Mouse (Mus musculus) naive thymus-derived CD4-positive, alpha-beta T cell, adult 2 months (primary cell): Measurements from ENCODE around the gene Hmcn1.

ENCODE experiments used
- DNase-seq: peaks from one replicate; pipeline ENCODE4 v3.0.0-alpha.2; 2011; ENCODE audit warnings: low read depth

The Hmcn1 gene

DNA sequence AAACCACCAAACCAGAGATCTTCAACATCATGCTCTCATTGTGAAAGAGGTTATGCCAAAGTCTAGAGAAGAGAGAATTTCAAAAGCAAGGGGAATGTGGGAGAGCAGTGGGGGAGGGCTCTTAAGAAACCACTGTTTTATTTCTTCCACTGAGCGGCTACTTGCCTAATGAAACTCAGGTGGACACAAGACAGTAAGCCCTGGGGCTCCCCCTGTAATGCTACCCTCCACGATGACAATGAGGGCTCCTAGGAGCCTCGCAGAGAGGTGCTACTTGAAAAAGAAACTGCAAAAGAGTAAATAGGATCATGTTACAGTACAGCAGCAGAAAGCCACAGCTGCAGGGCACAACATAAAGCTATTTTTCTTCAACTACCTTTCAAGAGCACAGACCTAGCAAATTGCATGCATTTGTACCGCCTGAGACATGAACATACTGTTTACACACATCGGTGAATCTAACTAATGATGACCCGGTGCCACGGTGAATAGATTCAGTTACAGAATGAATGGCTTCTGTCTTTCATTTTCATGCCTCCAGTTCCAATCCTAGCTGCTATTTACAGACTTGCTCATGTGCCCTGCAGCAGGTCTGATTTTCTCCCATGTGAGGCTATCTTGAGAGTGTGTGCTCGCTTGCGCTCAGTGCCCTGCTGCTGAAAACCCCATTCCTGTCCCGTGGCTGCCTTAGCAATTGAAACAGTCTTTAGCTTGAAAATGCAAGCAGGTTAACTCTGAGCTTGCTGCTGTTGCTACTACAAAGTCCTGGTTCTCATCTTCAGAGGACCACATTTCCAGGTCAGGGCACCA lies 1.3 kb downstream of the Hmcn1 start:
- DNase-seq, result peak; percentile 24

DNA sequence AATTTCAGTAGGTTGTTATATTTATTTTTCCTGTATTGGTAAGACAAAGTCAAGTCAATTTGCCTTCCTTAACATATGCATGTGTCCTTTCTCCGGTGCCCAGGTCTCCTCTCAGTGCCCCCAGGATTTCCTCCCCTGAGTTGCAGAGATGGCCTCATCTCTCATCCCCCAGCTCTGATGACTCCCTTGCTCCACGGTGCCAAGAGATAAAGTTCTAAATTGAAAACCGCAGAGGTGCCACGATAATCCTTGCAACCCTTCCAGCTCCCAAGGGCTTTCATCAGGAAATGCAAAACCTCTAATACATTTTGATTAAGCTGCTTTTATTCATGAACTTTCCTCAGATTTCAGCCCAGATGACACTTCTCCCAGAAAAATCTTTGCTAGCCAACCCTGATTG lies 8.3 kb downstream of the Hmcn1 start:
- DNase-seq, result no peak

DNA sequence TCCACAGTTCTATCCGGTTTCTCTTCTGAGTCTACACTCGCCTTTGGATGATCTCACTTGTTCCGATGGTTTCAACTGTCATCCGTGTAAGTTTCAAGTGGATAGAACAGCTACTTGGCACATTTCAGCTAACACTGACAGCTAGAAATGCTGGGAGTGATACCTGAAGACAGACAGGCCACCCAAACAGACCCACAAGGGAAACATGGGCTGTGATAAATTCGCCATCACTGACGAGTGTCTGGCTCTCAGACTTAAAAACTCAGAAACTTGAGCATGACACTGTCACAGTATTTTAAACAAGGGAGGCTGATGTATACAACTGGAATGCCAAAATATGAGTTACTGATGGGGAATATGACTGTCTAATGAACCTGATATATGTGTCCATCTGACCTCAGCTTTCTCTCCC lies 9.1 kb downstream of the Hmcn1 start:
- no peak for DNase-seq

DNA sequence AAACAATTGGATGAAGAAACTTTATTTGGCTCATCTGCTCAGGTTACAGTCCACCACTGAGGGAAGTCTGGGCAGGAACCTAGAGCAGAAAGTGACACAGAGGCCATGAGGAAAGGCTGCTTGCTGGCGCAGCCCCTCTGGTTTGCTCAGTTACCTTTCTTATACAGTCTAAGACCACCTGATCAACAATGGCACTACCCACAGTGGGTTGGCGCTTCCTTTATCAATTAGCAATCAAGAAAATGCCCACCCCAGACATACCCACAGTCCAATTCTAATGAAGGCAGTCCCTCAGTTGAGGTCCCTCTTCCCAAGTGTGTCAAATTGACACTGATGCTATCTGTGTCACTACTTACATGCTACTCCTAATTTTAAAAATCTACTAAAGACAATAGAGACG lies 14.6 kb downstream of the Hmcn1 start:
- DNase-seq, result no peak

DNA sequence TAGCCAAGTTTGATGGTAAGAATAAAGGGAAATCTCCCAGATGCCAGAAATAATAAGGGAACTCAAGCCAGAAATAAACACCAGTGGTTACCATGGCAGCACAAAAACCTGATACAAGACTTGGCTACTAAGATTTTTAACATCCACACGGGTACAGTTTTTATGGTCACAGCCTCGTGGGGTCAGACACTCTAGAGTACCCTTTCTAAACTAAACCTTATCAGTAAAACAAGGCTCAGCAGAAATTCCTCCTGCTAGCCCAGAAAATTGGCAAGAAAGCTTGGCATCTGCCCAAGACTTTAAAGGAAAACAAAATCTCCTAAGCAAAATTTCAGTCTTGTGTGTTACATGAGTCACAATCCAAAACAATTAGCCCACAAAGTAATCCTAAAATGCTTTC lies 17.0 kb downstream of the Hmcn1 start:
- DNase-seq, result no peak

DNA sequence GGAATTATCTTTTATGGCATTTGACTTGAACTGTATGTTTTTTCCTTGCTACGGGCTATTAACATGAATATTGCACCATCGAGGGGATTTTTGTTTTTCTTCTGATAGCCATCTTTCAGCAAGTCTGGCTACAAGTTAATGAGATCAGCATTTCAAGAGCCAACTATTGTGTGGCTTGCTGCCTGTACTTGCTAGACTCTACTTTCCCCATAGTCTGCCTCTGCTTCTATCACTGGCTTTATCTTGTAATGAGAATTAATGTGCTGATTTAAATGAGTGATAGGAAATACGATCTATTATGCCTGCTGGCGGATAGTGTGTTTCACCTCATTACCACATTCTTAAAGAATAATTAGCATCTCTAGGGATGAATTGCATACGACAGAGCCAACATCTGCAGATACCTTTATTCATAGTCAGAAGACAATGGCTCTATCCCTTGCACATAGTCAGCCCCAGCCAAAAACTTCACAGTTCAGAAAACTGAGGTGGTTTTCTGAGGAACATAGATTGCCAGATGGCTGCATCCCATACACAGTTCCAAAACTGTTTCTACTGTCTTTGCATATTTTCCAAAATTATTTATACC lies 33.7 kb downstream of the Hmcn1 start:
- DNase-seq, result no peak

DNA sequence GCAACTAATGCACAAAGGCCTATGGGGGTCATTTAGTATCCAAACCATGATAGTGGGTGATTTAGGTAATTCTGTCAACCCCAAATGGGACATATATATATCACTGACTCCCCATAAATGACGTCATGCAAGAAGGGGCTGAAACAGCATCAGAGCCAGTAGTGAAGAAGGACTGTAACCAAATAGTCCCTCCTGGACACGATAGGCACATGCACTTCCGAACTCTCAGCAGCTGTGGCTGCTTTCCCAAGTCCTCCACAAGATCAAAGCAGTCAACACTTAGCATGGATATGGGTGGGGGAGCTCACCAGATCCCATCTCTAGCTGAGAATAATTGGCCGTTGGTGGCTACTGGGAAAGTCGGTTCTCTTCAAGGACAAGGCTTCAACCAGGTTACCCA lies 42.2 kb downstream of the Hmcn1 start:
- no peak for DNase-seq

DNA sequence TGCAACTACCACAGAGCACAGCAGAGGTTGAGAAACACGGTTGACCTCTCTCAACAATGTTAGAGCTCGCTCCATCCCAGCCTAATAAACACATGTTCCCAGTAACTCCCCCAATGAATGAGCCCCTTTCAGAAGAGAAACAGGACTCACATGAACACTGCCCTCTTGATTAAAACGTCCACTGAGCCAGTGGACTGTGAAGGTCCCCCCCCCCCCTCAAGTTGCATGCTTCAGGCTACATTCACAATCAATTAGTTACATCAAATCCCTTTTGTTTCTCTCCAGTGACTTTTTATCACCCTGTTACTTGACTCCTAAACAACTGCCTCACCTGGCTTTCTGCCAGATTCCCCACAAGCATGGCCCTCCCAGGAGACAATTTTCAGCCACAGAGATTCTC lies 43.2 kb downstream of the Hmcn1 start:
- no peak for DNase-seq

DNA sequence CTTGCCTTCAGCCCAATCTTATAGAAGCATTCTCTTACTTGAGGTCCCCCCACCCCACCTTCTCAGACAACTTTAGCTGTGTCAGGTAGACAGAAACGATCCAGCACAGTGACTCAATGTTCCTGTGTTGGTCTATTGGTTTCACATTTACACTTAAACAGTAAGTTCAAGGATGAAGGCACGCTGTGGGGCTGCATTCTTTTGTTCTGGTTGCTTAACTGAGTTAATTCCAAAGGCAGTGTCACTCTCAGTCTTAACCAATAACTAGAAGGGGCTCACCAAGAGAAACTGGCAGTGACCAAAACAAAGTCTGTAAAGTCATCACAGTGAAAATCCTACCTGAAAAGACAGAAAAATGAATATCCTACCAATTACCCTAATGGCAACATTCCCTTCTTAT lies 44.3 kb downstream of the Hmcn1 start:
- DNase-seq, result no peak

DNA sequence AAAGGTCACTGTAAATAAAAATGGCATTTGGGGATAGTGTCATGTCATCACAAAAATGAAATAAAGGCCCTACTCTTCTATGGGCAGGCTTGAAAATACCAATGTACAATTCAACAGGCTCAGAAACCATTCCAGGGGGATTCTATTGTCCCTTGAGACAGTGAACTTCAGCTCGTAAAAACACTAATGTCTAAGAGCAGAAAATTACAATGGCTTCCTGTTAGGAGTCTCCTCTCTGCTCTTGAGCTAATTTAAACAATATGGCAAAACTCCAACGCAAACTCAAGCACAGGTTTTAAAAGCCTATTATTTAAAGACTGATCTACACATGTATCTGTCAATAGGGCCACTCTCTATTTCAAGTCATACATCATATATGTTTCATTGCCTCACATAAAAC lies 49.6 kb downstream of the Hmcn1 start:
- DNase-seq, result no peak

DNA sequence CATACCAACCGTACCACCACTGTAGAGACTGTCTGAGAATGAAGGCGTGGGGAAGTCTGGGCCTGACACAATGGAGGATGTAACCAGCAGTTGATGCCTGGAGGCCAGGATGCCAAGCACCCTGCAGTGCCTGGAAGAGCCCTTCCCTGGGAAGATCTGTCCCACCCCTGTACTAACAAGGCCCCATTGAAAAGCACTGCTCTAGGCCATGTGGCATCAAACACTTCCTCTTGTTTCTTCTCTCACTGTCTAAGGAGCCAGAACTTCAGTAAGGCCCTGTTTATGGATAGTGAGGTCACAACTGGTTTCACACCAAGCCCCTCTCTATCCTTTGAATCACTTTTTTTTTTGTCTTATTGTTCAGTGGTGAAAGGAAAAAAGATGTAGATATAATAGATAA lies 51.1 kb downstream of the Hmcn1 start:
- no peak for DNase-seq

DNA sequence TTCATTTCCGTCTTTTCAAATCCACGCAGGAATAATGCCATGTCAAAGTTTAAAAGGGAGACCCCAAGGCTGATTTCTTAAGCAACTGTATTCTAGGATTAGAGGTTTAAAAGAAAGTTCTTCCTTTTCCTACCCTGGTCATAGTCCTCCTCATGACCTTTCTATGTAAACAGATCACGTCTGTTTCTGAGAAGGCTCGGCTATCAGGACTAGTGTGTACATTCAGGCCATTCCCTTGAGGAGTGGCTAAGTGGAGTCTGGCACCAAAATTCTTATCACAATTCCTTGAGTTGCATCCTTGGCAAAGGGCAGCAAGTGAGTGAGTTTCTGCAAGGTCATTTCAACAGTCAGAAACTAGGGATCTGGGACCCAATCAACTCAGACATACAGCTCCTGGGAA lies 56.4 kb downstream of the Hmcn1 start:
- DNase-seq, result no peak

DNA sequence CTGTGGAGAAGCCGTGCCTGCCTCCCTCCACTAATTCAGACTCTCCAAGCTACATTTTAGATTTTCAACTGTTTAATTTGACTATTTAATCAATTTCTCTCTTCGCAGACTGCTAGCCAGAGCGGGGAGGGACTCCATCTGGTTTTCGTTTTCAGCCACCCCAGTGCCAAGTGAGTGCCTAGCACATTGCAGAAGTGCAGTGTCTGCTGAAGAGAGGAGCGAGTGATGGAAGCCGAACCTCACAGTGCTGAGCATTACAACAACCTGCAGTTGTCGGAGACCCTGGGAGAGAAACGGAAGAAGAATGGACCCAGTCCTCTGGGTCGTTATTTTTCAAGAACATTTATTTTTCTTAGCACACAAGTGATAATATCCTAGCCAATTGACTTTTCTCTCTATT lies 59.6 kb downstream of the Hmcn1 start:
- DNase-seq, result no peak

DNA sequence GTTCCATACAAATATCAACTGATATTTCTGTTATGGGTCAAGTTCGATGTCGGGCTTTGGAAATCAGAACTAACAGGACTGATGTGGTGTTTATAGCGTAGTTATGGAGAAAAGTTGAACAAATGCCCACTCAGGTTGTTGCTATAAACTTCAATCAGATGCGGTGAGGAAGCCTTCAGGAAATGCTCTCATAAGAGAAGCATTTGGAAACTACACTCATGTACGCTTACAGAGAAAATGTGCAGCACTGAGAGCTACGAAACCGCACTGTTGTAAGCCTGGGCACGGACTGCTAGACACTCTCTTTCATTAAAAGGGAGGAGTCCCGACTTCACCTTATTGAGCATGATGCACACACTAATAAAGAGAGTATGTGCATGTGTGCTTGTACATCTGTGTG lies 72.4 kb downstream of the Hmcn1 start:
- DNase-seq, result no peak

DNA sequence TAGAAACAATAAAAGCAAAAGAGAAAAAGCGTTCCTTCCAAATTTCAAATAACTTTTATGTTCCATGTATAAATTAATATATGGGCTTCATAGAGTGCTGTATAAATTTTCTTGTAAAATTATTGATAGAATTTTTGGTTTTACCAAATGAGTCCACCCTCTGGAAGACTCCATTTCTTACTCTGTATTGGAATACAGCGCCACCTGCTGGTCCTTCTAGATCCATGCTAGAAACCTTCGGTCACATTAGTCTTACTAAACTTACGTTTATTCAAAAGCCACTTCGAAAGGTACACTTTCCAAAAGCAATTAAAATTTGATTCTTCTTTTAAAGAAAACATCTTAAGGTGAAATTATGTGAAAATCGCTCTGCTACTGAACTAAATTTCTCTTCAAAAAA lies 73.0 kb downstream of the Hmcn1 start:
- peak; percentile 63 for DNase-seq

DNA sequence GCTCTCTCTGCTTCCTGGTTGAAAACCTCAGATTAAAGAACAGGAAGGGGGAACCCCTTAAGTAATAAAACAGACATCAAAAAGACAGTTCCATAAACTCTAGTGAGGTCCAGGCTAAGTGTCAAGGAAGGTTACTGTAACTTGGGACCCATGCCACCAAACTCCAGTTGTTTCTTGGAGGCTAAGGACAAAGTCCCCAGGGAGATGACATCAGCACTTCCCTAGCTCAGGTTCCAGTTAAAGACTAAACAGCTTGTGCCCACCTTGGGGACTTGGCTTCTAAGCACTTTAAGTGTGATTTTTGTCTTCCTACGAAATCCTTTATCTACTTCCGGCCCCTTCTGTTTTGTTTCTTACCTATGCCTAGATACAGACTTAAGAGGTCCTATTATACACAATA lies 78.3 kb downstream of the Hmcn1 start:
- no peak for DNase-seq

DNA sequence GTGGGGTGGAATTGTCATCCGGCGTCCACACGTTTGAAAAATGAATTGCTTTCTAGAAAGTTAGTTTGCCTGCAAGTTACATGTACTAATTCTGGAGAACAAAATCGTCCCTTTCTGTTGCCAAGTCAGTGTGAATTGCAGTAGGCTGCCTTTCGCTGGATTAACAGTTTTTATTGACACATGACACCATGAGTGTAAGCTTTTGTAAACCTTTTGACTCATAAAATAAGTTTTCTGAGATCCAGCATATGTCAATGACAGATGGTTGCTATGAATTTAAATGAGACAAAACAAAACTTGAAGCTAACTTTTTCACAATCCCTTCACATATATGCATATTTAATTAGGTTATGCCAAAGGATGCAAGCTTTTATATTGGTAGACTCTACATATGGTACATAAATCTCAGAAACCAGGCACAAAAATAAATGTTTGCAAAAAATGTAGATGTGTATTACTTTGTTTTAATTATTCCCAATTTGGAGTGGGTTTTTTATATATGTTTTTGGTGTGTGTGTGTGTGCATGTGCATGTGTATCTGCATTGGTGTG lies 79.6 kb downstream of the Hmcn1 start:
- no peak for DNase-seq

DNA sequence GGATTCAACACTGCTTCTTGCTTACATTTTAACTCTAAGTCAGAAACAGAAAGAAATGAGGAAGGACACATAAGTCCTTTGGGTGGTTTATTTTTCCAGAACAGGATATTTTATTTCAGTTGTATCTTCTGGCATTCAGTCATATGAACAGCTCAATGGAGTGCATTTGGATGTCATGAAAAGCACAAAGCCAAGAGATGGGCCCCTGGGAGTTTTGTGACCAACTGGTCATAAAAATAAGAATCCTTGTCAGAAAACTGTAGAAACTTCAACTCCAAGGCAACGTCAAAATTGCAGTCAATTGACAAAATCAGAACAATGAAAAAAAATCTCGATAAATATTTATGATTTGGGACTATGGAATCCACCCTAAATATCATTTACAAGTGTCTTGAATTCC lies 83.6 kb downstream of the Hmcn1 start:
- no peak for DNase-seq

DNA sequence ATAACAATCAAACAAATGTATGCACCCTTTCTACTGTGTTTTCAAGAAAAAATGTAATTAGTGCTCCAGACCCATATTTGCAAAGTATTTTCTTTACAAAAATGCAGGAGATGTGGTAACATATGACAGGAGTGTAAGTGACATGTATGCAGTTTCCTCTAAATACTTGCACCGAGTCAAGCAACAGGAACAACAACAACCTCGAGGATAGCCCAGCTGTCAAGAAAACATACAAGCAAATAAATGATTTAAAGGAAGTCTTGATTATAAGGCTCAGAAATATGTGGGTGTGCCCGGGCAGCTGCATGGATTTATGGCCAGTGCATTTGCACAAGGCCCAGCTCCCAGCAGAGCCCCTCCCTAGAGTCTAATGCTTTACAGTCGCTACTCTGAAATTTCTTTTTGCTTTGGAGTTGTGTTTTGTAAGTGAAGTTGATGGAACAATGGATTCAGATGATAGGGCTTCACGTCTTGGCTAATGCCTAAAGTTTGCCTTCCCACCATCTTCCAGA lies 99.5 kb downstream of the Hmcn1 start:
- no peak for DNase-seq

DNA sequence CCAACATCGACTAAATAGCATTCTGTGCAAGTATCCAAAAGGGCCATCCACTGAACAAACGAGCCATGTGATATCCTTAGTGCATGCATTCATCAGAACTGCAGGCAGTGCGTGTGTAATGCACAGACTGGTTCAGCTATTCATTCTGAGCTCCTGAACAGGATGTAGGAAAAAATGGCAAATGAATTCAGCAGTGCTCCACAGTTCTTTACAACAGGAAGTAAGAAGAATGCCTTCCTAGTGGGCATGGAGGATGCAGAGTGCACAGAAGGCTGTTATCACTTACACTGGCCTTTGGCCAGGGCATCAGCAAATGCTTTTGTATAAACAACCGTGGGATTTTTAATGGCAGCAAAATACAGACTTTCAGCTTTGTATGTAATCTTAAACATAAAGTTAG lies 103.2 kb downstream of the Hmcn1 start:
- DNase-seq, result no peak

DNA sequence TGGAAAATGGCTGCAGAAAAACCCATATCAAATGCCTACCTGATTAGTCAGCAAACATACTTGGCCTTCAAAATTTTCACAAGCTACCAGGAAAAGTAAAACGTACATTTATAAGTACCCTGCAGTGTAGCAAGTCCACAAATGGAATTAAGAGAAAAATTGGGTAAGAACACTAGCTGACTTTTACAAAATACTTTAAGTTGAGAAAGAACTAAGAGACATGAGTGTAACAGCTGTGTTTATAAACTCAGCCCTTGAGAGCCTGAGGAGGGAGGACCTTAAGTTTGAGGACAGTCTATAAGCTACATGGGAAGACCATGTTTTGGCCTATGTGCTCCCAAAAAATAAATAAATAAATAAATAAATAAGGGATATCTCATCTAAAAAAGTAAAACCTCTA lies 107.0 kb downstream of the Hmcn1 start:
- DNase-seq, result no peak

DNA sequence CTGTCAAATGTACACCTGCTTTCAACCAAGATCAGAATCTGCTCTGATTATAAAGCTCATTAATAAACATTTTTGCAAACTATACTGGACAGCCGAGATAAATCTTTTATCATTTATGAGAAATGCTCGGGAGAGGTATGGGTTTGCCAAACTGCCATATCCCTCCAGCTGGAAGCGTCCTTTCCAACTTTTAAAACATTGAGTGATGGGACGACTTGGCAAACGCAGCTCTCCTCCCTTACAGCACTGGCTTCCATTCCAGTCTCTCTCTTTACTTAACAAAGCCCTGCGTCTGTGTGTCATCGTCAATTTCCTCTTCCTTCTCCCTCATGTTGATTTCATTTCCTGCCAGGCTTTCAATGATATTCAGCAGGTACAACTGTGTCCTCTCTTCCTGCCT lies 114.8 kb downstream of the Hmcn1 start:
- DNase-seq, result no peak

DNA sequence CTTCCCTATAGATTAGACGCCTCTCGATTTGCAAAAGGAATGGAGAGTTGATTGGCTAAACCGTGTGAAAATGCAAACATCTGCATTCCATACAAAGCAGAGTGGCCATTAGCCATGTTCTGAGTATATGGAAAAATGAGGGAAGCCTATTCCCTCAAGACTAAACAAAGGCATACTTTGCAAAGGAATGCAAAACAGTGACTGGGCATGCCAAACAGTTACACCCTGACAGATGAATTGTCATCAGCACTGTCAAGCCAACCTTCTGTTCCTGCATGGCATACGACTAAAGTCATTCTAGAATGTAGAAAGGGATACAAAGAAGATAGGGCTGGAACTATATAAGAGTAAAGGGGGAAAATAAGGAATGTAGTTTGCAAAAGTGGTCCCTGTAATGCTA lies 115.3 kb downstream of the Hmcn1 start:
- DNase-seq, result no peak

DNA sequence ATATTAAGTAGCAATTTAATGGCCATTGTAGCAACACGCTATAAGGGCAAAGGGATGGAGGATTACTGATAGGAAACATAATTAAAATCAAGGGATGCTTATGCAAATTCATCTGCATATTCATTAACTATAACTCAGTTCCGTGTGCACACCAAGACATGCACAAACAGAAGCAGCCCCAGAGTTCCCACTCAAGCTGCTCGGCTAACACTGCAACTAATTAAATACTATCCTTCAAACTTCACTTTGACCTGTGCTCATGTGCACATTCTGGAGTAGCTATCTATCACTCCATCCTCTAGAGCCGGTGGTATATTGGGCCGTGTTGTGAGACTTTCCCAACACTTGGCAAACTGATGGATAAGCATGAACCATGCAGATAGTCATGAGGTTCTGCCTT lies 119.2 kb downstream of the Hmcn1 start:
- DNase-seq, result no peak
